In genomic region chr10:49782061-49782460, GRCm38 (mm10) we compare ENCODE assay signal across 11 mouse cellular contexts. TPM values are rescaled to one million over a fixed set of nuclear protein-coding genes. Genes with fewer than 3 reads are reported as not detected.
DNase-seq lines count a peak whose midpoint lies in the region; ATAC-seq and TF ChIP-seq lines count a peak whose summit lies in the region.
"Had no signal": no experiment of that assay in that cellular context is flagged by ENCODE, and none has a peak within 500 bp of the region (broad histone marks: within the 10 kb centered on the region; RNA-seq: fewer than 3 reads in every experiment).

No protein-coding gene starts in this region.

- no peak for TF ChIP-seq EP300 in liver, postnatal 0 days (IDR thresholded peaks at IDR 0.05; ENCODE audit: low read depth)

- peak overlapping the region; percentile 52 for H3K4me3 ChIP-seq in heart, embryonic 11.5 days (ENCODE audit: low read depth, low read length)
- H3K4me3 ChIP-seq in hindbrain, embryonic 10.5 days, result peak overlapping the region; percentile 66
- peak overlapping the region; percentile 29; the same call in 1 of the 2 replicates for H3K4me3 ChIP-seq in liver, postnatal 0 days (ENCODE audit: low read depth, low read length)

- H3K36me3 ChIP-seq in heart, embryonic 11.5 days (ENCODE audit: control insufficient read depth, insufficient read depth, low read length), result no peaks in the 10 kb centered on the region
- H3K36me3 ChIP-seq in hindbrain, embryonic 10.5 days, result no peaks in the 10 kb centered on the region
- no peaks in the 10 kb centered on the region for H3K36me3 ChIP-seq in liver, postnatal 0 days (replicated peaks; ENCODE audit: insufficient read depth, low read length)

- ATAC-seq in heart, embryonic 11.5 days (replicated peaks; ENCODE audit: insufficient number of reproducible peaks, low FRiP score, low TSS enrichment), result no peak
- no peak for ATAC-seq in liver, postnatal 0 days
- ATAC-seq: activated CD4-positive, CD25-positive, alpha-beta regulatory T cell, adult 4 months; CD4-positive, CD25-positive, alpha-beta regulatory T cell, adult 4 months had no signal

- TF ChIP-seq POLR2A in brain, embryonic 14.5 days (IDR thresholded peaks at IDR 0.05; ENCODE audit: borderline replicate concordance, extremely low read depth, insufficient read depth, insufficient read length, poor library complexity, severe bottlenecking), result no peak

- no peaks in the 10 kb centered on the region for H3K4me1 ChIP-seq in heart, embryonic 11.5 days (ENCODE audit: control insufficient read depth, insufficient read depth, low read length)
- H3K4me1 ChIP-seq in hindbrain, embryonic 10.5 days (replicated peaks), result peaks cover 36% of the 10 kb centered on the region
- no peaks in the 10 kb centered on the region for H3K4me1 ChIP-seq in liver, postnatal 0 days (ENCODE audit: insufficient read depth)

- H3K27me3 ChIP-seq in heart, embryonic 11.5 days (ENCODE audit: control insufficient read depth, insufficient read depth, low read length), result peaks cover 6% of the 10 kb centered on the region
- H3K27me3 ChIP-seq in hindbrain, embryonic 10.5 days (ENCODE audit: insufficient read depth, poor library complexity, severe bottlenecking), result peaks cover 2% of the 10 kb centered on the region; the same call in 1 of the 2 replicates
- H3K27me3 ChIP-seq in liver, postnatal 0 days (ENCODE audit: insufficient read depth, low read length), result peaks cover 12% of the 10 kb centered on the region

- peak overlapping the region; percentile 83 for H3K4me2 ChIP-seq in heart, embryonic 11.5 days
- peak overlapping the region; percentile 58; the same call in 1 of the 2 replicates for H3K4me2 ChIP-seq in liver, postnatal 0 days (ENCODE audit: low read depth, low read length)

- no peak for TF ChIP-seq CTCF in brain, embryonic 14.5 days (IDR thresholded peaks at IDR 0.05; ENCODE audit: borderline replicate concordance, extremely low read depth, insufficient read depth, insufficient read length)
- no peak for TF ChIP-seq CTCF in liver, postnatal 0 days (IDR thresholded peaks at IDR 0.05; ENCODE audit: low read depth)

- H3K27ac ChIP-seq in heart, embryonic 11.5 days (ENCODE audit: low read depth, low read length), result no peak overlapping the region
- peak overlapping the region; percentile 85 for H3K27ac ChIP-seq in hindbrain, embryonic 10.5 days
- H3K27ac ChIP-seq in liver, postnatal 0 days (ENCODE audit: low read depth), result no peak overlapping the region

- no peaks in the 10 kb centered on the region for H3K9me3 ChIP-seq in heart, embryonic 11.5 days (replicated peaks; ENCODE audit: control insufficient read depth, low read length)
- no peaks in the 10 kb centered on the region for H3K9me3 ChIP-seq in hindbrain, embryonic 10.5 days
- no peaks in the 10 kb centered on the region for H3K9me3 ChIP-seq in liver, postnatal 0 days (ENCODE audit: low read length)

- no peak overlapping the region for H3K9ac ChIP-seq in heart, embryonic 11.5 days (ENCODE audit: low read depth, low read length)
- H3K9ac ChIP-seq in liver, postnatal 0 days (replicated peaks), result no peak overlapping the region

- DNase-seq in heart, postnatal 36 days, result no peak
- DNase-seq in brain, embryonic 14.5 days (ENCODE audit: low read depth), result peak; percentile 61
- DNase-seq in hindbrain, embryonic 10.5 days (ENCODE audit: low spot score), result no peak
- no peak for DNase-seq in liver, postnatal 0 days
- no peak for DNase-seq in urinary bladder, postnatal 14 days (ENCODE audit: low spot score)
- DNase-seq in adrenal gland, adult (ENCODE audit: inconsistent age in 2 of 2, low spot score in 1 of 2), result no peak
- no peak for DNase-seq in ovary, adult 18-20 months (ENCODE audit: low spot score)
- DNase-seq: thymus, adult 18-20 months had no signal

- intact Hi-C loops in heart, postnatal 36 days (cut with DNase I), result no loop called here

- WGBS in heart, embryonic 11.5 days (ENCODE audit: insufficient replicate concordance), result 8% methylated on average over 7 of the region's 7 CpGs
- WGBS in hindbrain, embryonic 10.5 days, result 5% methylated on average over 7 of the region's 7 CpGs
- 4% methylated on average over 7 of the region's 7 CpGs for WGBS in liver, postnatal 0 days (ENCODE audit: insufficient replicate concordance)

RNA-seq across cellular contexts. Expression of gene Grik2, which starts 6.5 kb away (rescaled TPM):
- polyA plus RNA-seq in heart, embryonic 11.5 days (2014; fragmentation: Nextera tagmentation; extraction: Ambion mirVana), result 0.74 and 1.3 TPM in 2 replicates
- total RNA-seq in heart, postnatal 36 days (2021), result under 1 TPM; 0.38 to 0.44 TPM
- 45.9 and 50.1 TPM in 2 replicates for polyA plus RNA-seq in brain, embryonic 14.5 days (2012; rRNA removed)
- polyA plus RNA-seq in hindbrain, embryonic 10.5 days (2016; fragmentation: Nextera tagmentation; extraction: Ambion mirVana), result 5.9 and 7.0 TPM in 2 replicates
- polyA plus RNA-seq in liver, postnatal 0 days (2015; fragmentation: Nextera tagmentation; extraction: Ambion mirVana), result not detected in 2 replicates
- polyA plus RNA-seq: activated CD4-positive, CD25-positive, alpha-beta regulatory T cell, adult 4 months; CD4-positive, CD25-positive, alpha-beta regulatory T cell, adult 4 months had no signal
